Comparison of ENCODE assay signal across 16 mouse cellular contexts in genomic region chr17:73245089-73245684, GRCm38 (mm10).
A peak's percentile ranks its signal among the peaks of the same experiment; 100 is the strongest.
DNase-seq lines count a peak whose midpoint lies in the region; ATAC-seq and TF ChIP-seq lines count a peak whose summit lies in the region.
"Had no signal": no experiment of that assay in that cellular context is flagged by ENCODE, and none has a peak within 500 bp of the region (broad histone marks: within the 10 kb centered on the region; RNA-seq: fewer than 3 reads in every experiment).

No protein-coding gene starts in this region.

- H3K27me3 ChIP-seq in heart, embryonic 14.5 days (ENCODE audit: control insufficient read depth, insufficient read depth, low read length) = no peaks in the 10 kb centered on the region
- H3K27me3 ChIP-seq in lung, embryonic 14.5 days (ENCODE audit: insufficient read depth, low read length) = no peaks in the 10 kb centered on the region
- H3K27me3 ChIP-seq in liver, embryonic 16.5 days (ENCODE audit: control insufficient read depth, insufficient read depth, low read depth, low read length) = no peaks in the 10 kb centered on the region
- H3K27me3 ChIP-seq: megakaryocyte, embryonic 14.5 days had no signal

- no peak for TF ChIP-seq CTCF in lung, embryonic 14.5 days (IDR thresholded peaks at IDR 0.05; ENCODE audit: low read depth)
- TF ChIP-seq CTCF in lung, adult 2 months (IDR thresholded peaks at IDR 0.05; ENCODE audit: insufficient read depth, low read length) = no peak

- H3K4me1 ChIP-seq in heart, embryonic 14.5 days (ENCODE audit: control insufficient read depth in 2 of 2, insufficient read depth in 2 of 2, low read length in 2 of 2) = peaks cover 9 to 42% of the 10 kb centered on the region in 2 experiments
- H3K4me1 ChIP-seq in lung, embryonic 14.5 days (ENCODE audit: insufficient read depth) = no peaks in the 10 kb centered on the region
- H3K4me1 ChIP-seq in lung, adult 2 months (ENCODE audit: control insufficient read depth, insufficient read depth, low read length) = no peaks in the 10 kb centered on the region
- H3K4me1 ChIP-seq in liver, embryonic 16.5 days (ENCODE audit: control insufficient read depth, low read depth, low read length) = no peaks in the 10 kb centered on the region; the same call in 1 of the 2 replicates

- peak overlapping the region; percentile 36 to 64 for H3K27ac ChIP-seq in heart, embryonic 14.5 days (replicated peaks in 1 of 2; ENCODE audit: control insufficient read depth in 1 of 2, insufficient read depth in 1 of 2, low read depth in 2 of 2, low read length in 2 of 2)
- H3K27ac ChIP-seq in lung, embryonic 14.5 days (ENCODE audit: low read depth) = no peak overlapping the region
- no peak overlapping the region for H3K27ac ChIP-seq in liver, embryonic 16.5 days (ENCODE audit: low read length)

- H3K36me3 ChIP-seq in heart, embryonic 14.5 days (ENCODE audit: control insufficient read depth, insufficient read depth, low read length) = peaks cover 32% of the 10 kb centered on the region
- peaks cover 5% of the 10 kb centered on the region; the same call in 1 of the 2 replicates for H3K36me3 ChIP-seq in lung, embryonic 14.5 days (ENCODE audit: insufficient read depth)
- no peaks in the 10 kb centered on the region for H3K36me3 ChIP-seq in liver, embryonic 16.5 days (ENCODE audit: control insufficient read depth, insufficient read depth)

- peak; percentile 54 for ATAC-seq in heart, embryonic 14.5 days (ENCODE audit: insufficient number of reproducible peaks, insufficient read depth, low FRiP score, low read depth)
- peak; percentile 43; the same call in 1 of the 2 replicates for ATAC-seq in lung, embryonic 14.5 days (ENCODE audit: insufficient read depth)
- ATAC-seq in liver, embryonic 16.5 days (ENCODE audit: low read depth) = peak; percentile 64
- no peak for ATAC-seq in monocyte, adult 5-6 weeks (replicated peaks; ENCODE audit: insufficient number of reproducible peaks, low FRiP score, low TSS enrichment, poor library complexity, severe bottlenecking)
- ATAC-seq: forebrain, embryonic 16.5 days had no signal

- TF ChIP-seq POLR2A in lung, adult 2 months (IDR thresholded peaks at IDR 0.05; ENCODE audit: borderline replicate concordance, extremely low read depth, low read depth, low read length) = no peak

- H3K9ac ChIP-seq in heart, embryonic 14.5 days (ENCODE audit: low read length) = no peak overlapping the region
- no peak overlapping the region for H3K9ac ChIP-seq in lung, embryonic 14.5 days
- H3K9ac ChIP-seq in liver, embryonic 16.5 days (ENCODE audit: low read depth, low read length) = no peak overlapping the region

- 32% methylated on average over 13 of the region's 13 CpGs for WGBS in heart, embryonic 14.5 days
- WGBS in lung, embryonic 14.5 days = 38% methylated on average over 13 of the region's 13 CpGs
- WGBS in lung, adult 2 months = 48% methylated on average over 13 of the region's 13 CpGs
- 43% methylated on average over 13 of the region's 13 CpGs for WGBS in liver, embryonic 16.5 days (ENCODE audit: insufficient replicate concordance)

- H3K4me3 ChIP-seq in heart, embryonic 14.5 days (ENCODE audit: control insufficient read depth in 1 of 2, insufficient read depth in 1 of 2, low read depth in 1 of 2, low read length in 2 of 2) = no peak overlapping the region
- H3K4me3 ChIP-seq in lung, embryonic 14.5 days (ENCODE audit: low read depth, low read length) = no peak overlapping the region
- no peak overlapping the region for H3K4me3 ChIP-seq in lung, adult 2 months (replicated peaks; ENCODE audit: extremely low read depth, low read depth, low read length)
- no peak overlapping the region for H3K4me3 ChIP-seq in liver, embryonic 16.5 days (ENCODE audit: low read depth, low read length)
- H3K4me3 ChIP-seq: megakaryocyte, embryonic 14.5 days had no signal

- no peak for DNase-seq in heart, adult 18-20 months
- DNase-seq in lung, embryonic 14.5 days = no peak
- DNase-seq in lung, adult 2 months = no peak
- no peak for DNase-seq in left cerebral cortex, adult 18-20 months (ENCODE audit: low spot score in 2 of 2)
- no peak for DNase-seq in adrenal gland, postnatal 10 days
- DNase-seq: cerebellum, adult 9-10 months; embryo, embryonic 11 days; gastrocnemius, postnatal 36 days; kidney, postnatal 14 days; layer of hippocampus, adult 9-11 months; right cerebral cortex, postnatal 25 days had no signal

- 0 out of 2 replicates have a peak overlapping the region, but pooled peaks have one; percentile 2 for H3K4me2 ChIP-seq in heart, embryonic 14.5 days (ENCODE audit: low read length)
- no peak overlapping the region for H3K4me2 ChIP-seq in lung, embryonic 14.5 days
- no peak overlapping the region for H3K4me2 ChIP-seq in liver, embryonic 16.5 days (ENCODE audit: low read depth, low read length)

- no peaks in the 10 kb centered on the region for H3K9me3 ChIP-seq in heart, embryonic 14.5 days (ENCODE audit: control insufficient read depth, low read length)
- no peaks in the 10 kb centered on the region for H3K9me3 ChIP-seq in lung, embryonic 14.5 days (ENCODE audit: low read depth, low read length)
- H3K9me3 ChIP-seq in liver, embryonic 16.5 days (replicated peaks; ENCODE audit: control insufficient read depth, low read length) = no peaks in the 10 kb centered on the region
- H3K9me3 ChIP-seq: megakaryocyte, embryonic 14.5 days had no signal

Comparison
In these comparisons a context has a peak if more than half of its experiments do, and no peak if none do; other contexts are left out.
1. H3K27ac ChIP-seq: peak in heart, embryonic 14.5 days (2 of 2); none in lung, embryonic 14.5 days (single experiment) and liver, embryonic 16.5 days (single experiment).